Mouse (Mus musculus): ENCODE measurements around the gene Abcb1a. TPM values are rescaled to one million over a fixed set of nuclear protein-coding genes. Genes with fewer than 3 reads are reported as not detected.

Gene Abcb1a
- 1 to 10 TPM; 8.6 to 8.9 TPM for total RNA-seq (2021)

GRCm38 (mm10) chr5:8659911-8660737 lies at the start of gene Abcb1a:
Gene Abcb1a, plus strand, starts transcription at chr5:8660077.
- intact Hi-C loops (cut with DNase I), result no loop called here
- peak; percentile 29 to 30 for DNase-seq

- intact Hi-C loops (cut with DNase I), result no loop called here
- DNase-seq, result peak; percentile 28 to 39
Observed at GRCm38 (mm10) chr5:8622071-8622595, 37.7 kb upstream of the Abcb1a start.

- DNase-seq, result peak; percentile 81 to 86
- intact Hi-C loops (cut with DNase I), result no loop called here
Observed at GRCm38 (mm10) chr5:8622596-8623231, 37.2 kb upstream of the Abcb1a start, which contains the start of gene Rundc3b. Gene Rundc3b, minus strand, starts transcription at chr5:8622952.

- intact Hi-C loops (cut with DNase I), result no loop called here
- DNase-seq, result no peak
Observed at GRCm38 (mm10) chr5:8632901-8633300, 27.0 kb upstream of the Abcb1a start.

GRCm38 (mm10) chr5:8634489-8634975 lies 25.3 kb upstream of the Abcb1a start:
- DNase-seq, result no peak
- intact Hi-C loops (cut with DNase I), result no loop called here

GRCm38 (mm10) chr5:8648300-8648699 lies 11.6 kb upstream of the Abcb1a start:
- DNase-seq, result no peak

GRCm38 (mm10) chr5:8648774-8649173 lies 11.1 kb upstream of the Abcb1a start:
- DNase-seq, result no peak
- intact Hi-C loops (cut with DNase I), result no loop called here

More at GRCm38 (mm10) chr5:8648300-8648699, 11.6 kb upstream of the Abcb1a start:
- intact Hi-C loops (cut with DNase I), result no loop called here

- intact Hi-C loops (cut with DNase I), result no loop called here
- DNase-seq, result no peak
Observed at GRCm38 (mm10) chr5:8652085-8652484, 7.8 kb upstream of the Abcb1a start.

- DNase-seq, result no peak
- intact Hi-C loops (cut with DNase I), result no loop called here
Observed at GRCm38 (mm10) chr5:8660738-8661151, 868 bp downstream of the Abcb1a start.

GRCm38 (mm10) chr5:8664678-8665077 lies 4.8 kb downstream of the Abcb1a start:
- intact Hi-C loops (cut with DNase I), result no loop called here
- DNase-seq, result no peak

- intact Hi-C loops (cut with DNase I), result no loop called here
- no peak for DNase-seq
Observed at GRCm38 (mm10) chr5:8667758-8668474, 8.0 kb downstream of the Abcb1a start.

GRCm38 (mm10) chr5:8669606-8670005 lies 9.7 kb downstream of the Abcb1a start:
- intact Hi-C loops (cut with DNase I), result no loop called here
- DNase-seq, result no peak

- no peak for DNase-seq
- intact Hi-C loops (cut with DNase I), result no loop called here
Observed at GRCm38 (mm10) chr5:8675262-8675951, 15.5 kb downstream of the Abcb1a start.

GRCm38 (mm10) chr5:8675952-8676262 lies 16.0 kb downstream of the Abcb1a start:
- no peak for DNase-seq
- intact Hi-C loops (cut with DNase I), result no loop called here

GRCm38 (mm10) chr5:8681166-8681565 lies 21.3 kb downstream of the Abcb1a start:
- no peak for DNase-seq
- intact Hi-C loops (cut with DNase I), result no loop called here

- intact Hi-C loops (cut with DNase I), result no loop called here
- DNase-seq, result no peak
Observed at GRCm38 (mm10) chr5:8683686-8684085, 23.8 kb downstream of the Abcb1a start.

- intact Hi-C loops (cut with DNase I), result no loop called here
Observed at GRCm38 (mm10) chr5:8686071-8686470, 26.2 kb downstream of the Abcb1a start.

GRCm38 (mm10) chr5:8687550-8687949 lies 27.7 kb downstream of the Abcb1a start:
- intact Hi-C loops (cut with DNase I), result no loop called here
- DNase-seq, result no peak

More at GRCm38 (mm10) chr5:8686071-8686470, 26.2 kb downstream of the Abcb1a start:
- DNase-seq, result no peak

GRCm38 (mm10) chr5:8716061-8716460 lies 56.2 kb downstream of the Abcb1a start:
- intact Hi-C loops (cut with DNase I), result no loop called here
- no peak for DNase-seq

GRCm38 (mm10) chr5:8719556-8719955 lies 59.7 kb downstream of the Abcb1a start:
- DNase-seq, result no peak
- intact Hi-C loops (cut with DNase I), result no loop called here

Data from heart, postnatal 10 days (tissue).